9 mouse cellular contexts compared by ENCODE assay signal in genomic region chr7:145289302-145289701, GRCm38 (mm10). TPM values are rescaled to one million over a fixed set of nuclear protein-coding genes. Genes with fewer than 3 reads are reported as not detected.
DNase-seq lines count a peak whose midpoint lies in the region; ATAC-seq and TF ChIP-seq lines count a peak whose summit lies in the region.
"Had no signal": no experiment of that assay in that cellular context is flagged by ENCODE, and none has a peak within 500 bp of the region (broad histone marks: within the 10 kb centered on the region; RNA-seq: fewer than 3 reads in every experiment).

No protein-coding gene starts in this region.

- peaks cover 23% of the 10 kb centered on the region for H3K4me1 ChIP-seq in bone marrow macrophage, adult 2 months (ENCODE audit: control insufficient read depth, insufficient read depth, low read length)

- intact Hi-C loops in heart, postnatal 10 days (cut with DNase I), result no loop called here

- H3K27ac ChIP-seq in bone marrow macrophage, adult 2 months (ENCODE audit: insufficient read depth, low read depth, low read length), result no peak overlapping the region

- ATAC-seq in inflammation-experienced regulatory T-cells, adult 6 months, result no peak

- DNase-seq in heart, postnatal 10 days, result peak; percentile 34 to 37
- DNase-seq in heart, adult 8-10 months (ENCODE audit: low spot score), result no peak
- peak; percentile 80 for DNase-seq in 3T3-L1 (ENCODE audit: low read depth, low spot score)
- peak; percentile 74 for DNase-seq in fibroblast of lung, adult 2 months (ENCODE audit: low read depth)
- DNase-seq in retina, postnatal 1 day, result peak; percentile 54
- DNase-seq in thymus, postnatal 14 days, result no peak

- TF ChIP-seq CTCF in bone marrow macrophage, adult 2 months (IDR thresholded peaks at IDR 0.05; ENCODE audit: low read depth, low read length), result peak; percentile 45; the same call in 1 of the 2 replicates

- no peak for TF ChIP-seq POLR2A in bone marrow macrophage, adult 2 months (IDR thresholded peaks at IDR 0.05; ENCODE audit: borderline replicate concordance, low read depth, low read length)

- H3K4me3 ChIP-seq in bone marrow macrophage, adult 2 months (ENCODE audit: insufficient read depth, low read length), result no peak overlapping the region

RNA-seq across cellular contexts. Expression of gene Tpcn2, which starts 5.5 kb away (rescaled TPM):
- 1 to 10 TPM; 5.5 to 7.6 TPM for total RNA-seq in heart, postnatal 10 days (2021)
- total RNA-seq in heart, adult 8-10 months (2022), result 1 to 10 TPM; 1.7 to 4.7 (median 2.5) TPM
- 51.0 and 55.4 TPM in 2 replicates for polyA plus RNA-seq in bone marrow macrophage, adult 2 months (2012; ENCODE audit: insufficient read depth, insufficient read length, missing spikeins)
- 1 to 10 TPM; 6.9 to 7.6 (median 7.6) TPM for polyA plus RNA-seq in inflammation-experienced regulatory T-cells, adult 6 months (2017; shearing (Covaris generic))

RNA-seq across cellular contexts. Expression of gene Mrgprf, which starts 11.3 kb away (rescaled TPM):
- 1 to 10 TPM; 7.1 to 8.0 TPM for total RNA-seq in heart, postnatal 10 days (2021)
- 1 to 10 TPM; 1.7 to 2.9 (median 2.5) TPM for total RNA-seq in heart, adult 8-10 months (2022)
- polyA plus RNA-seq in bone marrow macrophage, adult 2 months (2012; ENCODE audit: insufficient read depth, insufficient read length, missing spikeins), result not detected in 2 replicates
- not detected for polyA plus RNA-seq in inflammation-experienced regulatory T-cells, adult 6 months (2017; shearing (Covaris generic))

RNA-seq across cellular contexts. Expression of gene Mrgprd, which starts 25.3 kb away (rescaled TPM):
- total RNA-seq in heart, postnatal 10 days (2021), result not detected
- not detected for total RNA-seq in heart, adult 8-10 months (2022)
- polyA plus RNA-seq in bone marrow macrophage, adult 2 months (2012; ENCODE audit: insufficient read depth, insufficient read length, missing spikeins), result not detected in 2 replicates
- not detected for polyA plus RNA-seq in inflammation-experienced regulatory T-cells, adult 6 months (2017; shearing (Covaris generic))
- total RNA-seq: layer of hippocampus, postnatal 14 days had no signal

Comparison
In these comparisons a context has a peak if more than half of its experiments do, and no peak if none do; other contexts are left out.
1. DNase-seq: peak in heart, postnatal 10 days (2 of 2), 3T3-L1 (single experiment), fibroblast of lung, adult 2 months (single experiment) and retina, postnatal 1 day (single experiment); none in heart, adult 8-10 months (single experiment) and thymus, postnatal 14 days (single experiment).